ENCODE assay signal across 12 mouse cellular contexts in genomic region chr10:127879155-127879688, GRCm38 (mm10). TPM values are rescaled to one million over a fixed set of nuclear protein-coding genes. Genes with fewer than 3 reads are reported as not detected.
A peak's percentile ranks its signal among the peaks of the same experiment; 100 is the strongest.
DNase-seq lines count a peak whose midpoint lies in the region; ATAC-seq lines count a peak whose summit lies in the region.
"Had no signal": no experiment of that assay in that cellular context is flagged by ENCODE, and none has a peak within 500 bp of the region (broad histone marks: within the 10 kb centered on the region; RNA-seq: fewer than 3 reads in every experiment).

No protein-coding gene starts in this region.

- whole genome bisulfite sequencing in forebrain, embryonic 14.5 days = 85% methylated on average over 3 of the region's 3 CpGs

- no peaks in the 10 kb centered on the region for H3K9me3 ChIP-seq in forebrain, embryonic 14.5 days (replicated peaks; ENCODE audit: control insufficient read depth, low read length)
- H3K9me3 ChIP-seq: hindbrain, embryonic 13.5 days had no signal

- ATAC-seq in megakaryocyte-erythroid progenitor cell, adult 5-6 weeks (replicated peaks; ENCODE audit: low FRiP score, low TSS enrichment, poor library complexity, severe bottlenecking) = peak; percentile 72
- no peak for ATAC-seq in forebrain, embryonic 14.5 days
- ATAC-seq: forebrain, postnatal 0 days had no signal

- no peaks in the 10 kb centered on the region for H3K36me3 ChIP-seq in forebrain, embryonic 14.5 days (ENCODE audit: control insufficient read depth, insufficient read depth, low read length)
- H3K36me3 ChIP-seq: hindbrain, embryonic 13.5 days had no signal

- H3K4me1 ChIP-seq in forebrain, embryonic 14.5 days (ENCODE audit: control insufficient read depth, insufficient read depth, low read length) = no peaks in the 10 kb centered on the region
- H3K4me1 ChIP-seq: hindbrain, embryonic 13.5 days had no signal

- H3K9ac ChIP-seq in forebrain, embryonic 14.5 days (ENCODE audit: low read length) = no peak overlapping the region
- H3K9ac ChIP-seq: forebrain, postnatal 0 days; hindbrain, embryonic 13.5 days had no signal

- no peaks in the 10 kb centered on the region for H3K27me3 ChIP-seq in forebrain, embryonic 14.5 days (replicated peaks; ENCODE audit: control insufficient read depth, insufficient read depth, low read length)
- H3K27me3 ChIP-seq: hindbrain, embryonic 13.5 days had no signal

- H3K4me3 ChIP-seq in forebrain, embryonic 14.5 days (ENCODE audit: low read depth, low read length) = no peak overlapping the region
- H3K4me3 ChIP-seq: hindbrain, embryonic 13.5 days had no signal

- no peak overlapping the region for H3K27ac ChIP-seq in forebrain, embryonic 14.5 days (ENCODE audit: low read depth, low read length)
- H3K27ac ChIP-seq: hindbrain, embryonic 13.5 days; macrophage had no signal

- no peak overlapping the region for H3K4me2 ChIP-seq in forebrain, embryonic 14.5 days (ENCODE audit: low read length)
- H3K4me2 ChIP-seq: hindbrain, embryonic 13.5 days had no signal

- peak; percentile 27 to 39 for DNase-seq in lung, adult 18-20 months
- DNase-seq in lung, postnatal 14 days = no peak
- DNase-seq in brain, adult 2 months (ENCODE audit: low read depth, low spot score) = peak; percentile 22
- DNase-seq in kidney, postnatal 10 days = peak; percentile 63
- no peak for DNase-seq in forebrain, embryonic 14.5 days (ENCODE audit: low spot score)
- no peak for DNase-seq in left cerebral cortex, adult 11 months (ENCODE audit: low spot score)
- no peak for DNase-seq in T-cell, adult 2 months (ENCODE audit: low spot score)
- DNase-seq: cerebellum, adult 8-10 months; forebrain, postnatal 0 days had no signal

RNA-seq across cellular contexts. Expression of gene Rdh7, which starts 9.4 kb away (rescaled TPM):
- not detected in 2 replicates for total RNA-seq in megakaryocyte-erythroid progenitor cell, adult 5-6 weeks (2014; fragmentation: Nextera tagmentation)
- not detected in 2 replicates for total RNA-seq in megakaryocyte-erythroid progenitor cell, adult 5-6 weeks (2017)
- not detected in 2 replicates for polyA plus RNA-seq in forebrain, embryonic 14.5 days (2014; fragmentation: Nextera tagmentation; extraction: Ambion mirVana)
- total RNA-seq: forebrain, postnatal 0 days had no signal
- polyA plus RNA-seq: forebrain, postnatal 0 days; hindbrain, embryonic 13.5 days; macrophage had no signal

RNA-seq across cellular contexts. Expression of gene Rdh16f2, which starts 12.9 kb away (rescaled TPM):
- not detected in 2 replicates for total RNA-seq in megakaryocyte-erythroid progenitor cell, adult 5-6 weeks (2014; fragmentation: Nextera tagmentation)
- not detected in 2 replicates for total RNA-seq in megakaryocyte-erythroid progenitor cell, adult 5-6 weeks (2017)
- not detected in 2 replicates for polyA plus RNA-seq in forebrain, embryonic 14.5 days (2014; fragmentation: Nextera tagmentation; extraction: Ambion mirVana)
- total RNA-seq: forebrain, postnatal 0 days had no signal
- polyA plus RNA-seq: forebrain, postnatal 0 days; hindbrain, embryonic 13.5 days; macrophage had no signal

RNA-seq across cellular contexts. Expression of gene Sdr9c7, which starts 19.1 kb away (rescaled TPM):
- not detected in 2 replicates for total RNA-seq in megakaryocyte-erythroid progenitor cell, adult 5-6 weeks (2014; fragmentation: Nextera tagmentation)
- total RNA-seq in megakaryocyte-erythroid progenitor cell, adult 5-6 weeks (2017) = not detected in 2 replicates
- not detected in 2 replicates for polyA plus RNA-seq in forebrain, embryonic 14.5 days (2014; fragmentation: Nextera tagmentation; extraction: Ambion mirVana)
- total RNA-seq: forebrain, postnatal 0 days had no signal
- polyA plus RNA-seq: forebrain, postnatal 0 days; hindbrain, embryonic 13.5 days; macrophage had no signal

RNA-seq across cellular contexts. Expression of gene Rdh19, which starts 29.5 kb away (rescaled TPM):
- total RNA-seq in megakaryocyte-erythroid progenitor cell, adult 5-6 weeks (2014; fragmentation: Nextera tagmentation) = not detected in 2 replicates
- not detected in 2 replicates for total RNA-seq in megakaryocyte-erythroid progenitor cell, adult 5-6 weeks (2017)
- not detected in 2 replicates for polyA plus RNA-seq in forebrain, embryonic 14.5 days (2014; fragmentation: Nextera tagmentation; extraction: Ambion mirVana)
- total RNA-seq: forebrain, postnatal 0 days had no signal
- polyA plus RNA-seq: forebrain, postnatal 0 days; hindbrain, embryonic 13.5 days; macrophage had no signal

Comparison
In these comparisons a context has a peak if more than half of its experiments do, and no peak if none do; other contexts are left out.
1. DNase-seq: peak in lung, adult 18-20 months (2 of 2), brain, adult 2 months (single experiment) and kidney, postnatal 10 days (single experiment); none in lung, postnatal 14 days (single experiment), forebrain, embryonic 14.5 days (single experiment), left cerebral cortex, adult 11 months (single experiment) and T-cell, adult 2 months (single experiment).